Mouse (Mus musculus) frontal cortex, adult 2 months (tissue): ENCODE results near the gene Exd1. TPM values are rescaled to one million over a fixed set of nuclear protein-coding genes. Genes with fewer than 3 reads are reported as not detected.

Source experiments
- DNase-seq, 2 experiments: peaks; one replicate each; pipeline ENCODE4 v3.0.0; 2022; ENCODE audit warnings: low spot score in 1 of 2; ENCODE audit errors: extremely low spot score in 1 of 2
- polyA plus RNA-seq: library from polyadenylated mRNA; depleted of rRNA; stranded (reverse); fragments of >200 nt; gene quantifications from 2 replicates; pipeline ENCODE4 v1.2.3, GENCODE M21; 2012; rRNA removed

Exd1 gene
- polyA plus RNA-seq = 0.82 and 1.2 TPM in 2 replicates

DNA sequence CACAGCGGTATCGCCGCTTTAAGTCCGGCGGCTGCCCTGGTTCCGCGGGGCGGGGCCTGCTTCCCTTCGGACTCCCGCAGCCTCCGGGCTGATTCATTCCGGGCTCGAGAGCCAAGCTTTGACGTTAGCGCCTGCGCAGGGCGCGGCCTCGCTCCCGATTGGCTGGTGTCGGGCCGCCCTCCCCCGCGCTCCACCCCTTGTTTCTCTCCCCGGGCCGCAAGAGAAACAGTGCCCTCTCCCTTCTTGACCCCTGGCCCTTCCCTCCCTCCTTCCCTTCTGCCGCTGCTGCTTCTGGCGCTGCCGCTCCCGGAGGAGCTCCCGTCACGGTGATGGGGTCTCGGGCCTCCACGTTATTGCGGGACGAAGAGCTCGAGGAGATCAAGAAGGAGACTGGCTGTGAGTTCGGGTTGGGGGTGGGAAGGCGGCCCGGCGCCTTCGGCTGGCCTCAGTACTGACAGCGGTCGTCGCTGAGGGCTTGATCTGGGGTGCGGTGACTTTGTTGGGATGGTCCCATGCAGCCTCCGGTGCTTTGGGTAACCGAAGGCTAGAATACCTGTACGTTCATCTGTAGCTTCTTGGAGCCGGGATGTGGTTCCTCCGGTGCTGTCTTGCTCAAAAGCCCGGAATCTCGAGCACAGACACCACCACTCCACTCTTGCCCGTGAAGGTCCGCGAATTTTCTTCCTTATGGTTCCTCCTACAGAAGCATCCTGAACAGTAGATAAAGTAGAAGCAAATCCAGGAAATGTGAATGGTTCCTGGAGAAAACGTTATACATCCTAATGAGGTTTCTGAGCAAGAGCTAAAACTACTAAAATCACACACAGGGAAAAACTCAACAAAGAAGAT is at the start of gene Exd1, which contains the start of gene Chp1:
Exd1 (minus strand) TSS at position 106 of the 849 bp plus-strand sequence.
Chp1 (plus strand) TSS at position 176 of the 849 bp plus-strand sequence.
- DNase-seq = peak; percentile 96 to 99

DNA sequence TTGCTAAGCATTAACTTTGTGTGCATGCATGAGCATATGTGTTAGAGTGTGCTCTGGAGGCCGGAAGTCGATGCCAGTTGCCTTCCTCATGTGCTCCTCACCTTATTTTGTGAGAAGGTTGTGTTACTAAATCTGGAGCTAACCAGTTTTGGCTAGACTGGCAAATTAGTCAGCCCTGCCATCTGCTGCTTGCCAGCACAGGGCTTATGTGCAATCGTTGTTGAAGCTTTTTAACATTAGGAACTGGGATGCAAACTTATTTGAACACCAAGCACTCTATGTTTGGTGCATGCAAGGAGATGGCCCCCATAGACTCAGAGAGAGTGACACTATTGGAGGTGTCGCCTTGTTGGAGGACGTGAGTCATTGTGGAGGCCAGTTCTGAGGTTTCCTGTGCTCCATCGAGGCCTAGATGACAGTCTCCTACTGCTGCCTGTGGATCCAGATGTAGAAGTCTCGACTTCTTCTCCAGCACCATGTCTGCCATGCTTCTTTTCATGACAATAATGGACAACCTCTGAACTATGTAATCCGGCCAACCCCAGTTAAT is 49.4 kb upstream of the Exd1 start:
- DNase-seq = peak in 1 of 2 experiments; percentile 63

DNA sequence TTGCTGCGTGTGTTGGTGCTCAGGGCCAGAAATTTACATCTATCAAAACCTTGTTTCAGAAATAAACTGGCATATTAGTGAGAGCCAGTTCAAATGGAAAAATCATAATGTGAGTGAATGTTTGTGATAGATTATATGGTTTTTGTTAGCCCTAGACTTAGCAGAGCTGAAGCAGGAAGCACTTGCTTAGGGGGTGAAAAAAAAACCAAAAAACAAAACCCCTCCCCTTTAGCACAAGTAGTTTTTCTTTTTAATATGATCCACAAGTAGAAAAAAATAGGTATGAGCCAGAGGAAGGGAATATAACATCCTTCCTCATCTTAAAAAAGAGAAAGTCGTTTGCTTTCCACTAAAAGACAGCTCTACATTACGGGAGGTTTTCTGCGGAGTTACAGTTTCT is 47.9 kb upstream of the Exd1 start:
- no peak for DNase-seq

DNA sequence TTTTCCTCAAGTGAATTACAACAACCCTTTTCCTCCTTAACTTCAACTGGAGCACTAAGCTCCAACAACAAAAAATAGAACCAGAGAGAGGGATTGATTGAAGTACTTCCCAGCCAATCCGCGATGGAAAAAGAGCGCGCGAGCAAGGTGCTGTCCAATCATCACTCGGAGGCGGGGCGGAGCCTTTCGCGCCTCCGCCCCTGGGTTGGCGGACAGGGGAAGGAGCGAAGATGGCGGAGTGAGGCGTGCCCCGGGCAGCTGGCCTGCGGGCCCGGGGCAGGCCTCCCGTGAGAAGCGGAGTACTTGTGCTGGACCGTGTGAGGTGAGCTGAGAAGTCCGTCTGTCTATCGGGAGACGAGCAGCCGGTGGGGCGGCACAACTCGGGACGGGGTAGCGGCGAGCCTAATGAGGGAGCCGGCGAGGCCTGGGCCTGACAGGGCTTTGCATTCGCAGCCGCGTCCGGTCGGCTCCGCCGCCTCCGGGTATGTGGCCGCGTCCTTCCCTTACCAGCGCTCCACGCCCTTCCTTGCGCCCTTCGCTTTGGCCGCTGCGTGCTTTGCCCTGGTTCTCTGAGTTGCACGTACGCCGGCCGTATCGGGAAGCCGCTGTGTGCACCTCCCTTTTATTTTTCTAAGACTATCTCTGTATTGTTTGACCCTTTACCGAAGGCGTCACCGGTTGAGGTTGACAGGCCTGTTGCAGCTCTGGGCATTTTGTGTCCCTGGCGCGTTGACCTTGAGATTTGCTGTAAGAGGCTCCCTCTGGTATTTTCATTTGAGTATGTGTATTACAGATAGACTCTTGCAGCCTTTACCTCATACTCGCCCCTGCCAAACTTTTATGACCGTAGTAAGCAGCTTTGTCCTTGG is 46.9 kb upstream of the Exd1 start:
- peak; percentile 95 to 99 for DNase-seq

DNA sequence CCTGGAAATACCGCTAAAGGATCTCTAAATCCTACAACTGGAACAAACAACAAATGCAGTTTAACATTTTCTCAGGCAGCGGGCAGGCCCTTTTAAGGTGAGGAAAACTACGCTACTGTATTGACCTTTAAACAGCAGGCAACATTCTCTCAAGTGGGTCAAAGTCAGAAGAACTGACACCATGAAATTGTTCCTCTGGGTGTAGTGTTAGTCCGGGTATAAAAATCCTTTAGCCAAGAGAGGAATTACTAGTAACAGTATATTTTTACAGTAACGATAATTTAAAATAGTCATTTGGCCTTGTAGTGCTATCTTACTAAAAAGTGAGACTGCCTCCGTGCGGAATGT is 46.3 kb upstream of the Exd1 start:
- DNase-seq = no peak

DNA sequence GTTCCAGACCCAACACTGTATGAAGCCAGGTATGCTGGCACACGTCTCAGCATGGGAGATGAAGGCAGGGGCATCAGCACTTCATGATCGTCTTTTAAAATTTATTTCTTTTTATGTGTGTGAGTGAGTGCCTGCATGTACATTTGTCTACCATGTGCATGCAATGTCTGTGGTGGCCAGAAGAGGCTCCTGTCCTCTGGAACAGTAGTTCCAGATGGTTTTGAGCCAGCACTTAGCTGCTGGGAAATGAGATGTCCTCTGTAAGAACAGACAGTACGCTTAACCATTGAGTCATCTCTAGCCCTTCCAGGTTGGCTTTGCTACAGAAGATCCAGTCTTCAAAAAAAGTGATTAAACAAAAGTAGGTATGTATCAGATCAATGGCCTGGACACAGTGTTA is 43.8 kb upstream of the Exd1 start:
- no peak for DNase-seq

DNA sequence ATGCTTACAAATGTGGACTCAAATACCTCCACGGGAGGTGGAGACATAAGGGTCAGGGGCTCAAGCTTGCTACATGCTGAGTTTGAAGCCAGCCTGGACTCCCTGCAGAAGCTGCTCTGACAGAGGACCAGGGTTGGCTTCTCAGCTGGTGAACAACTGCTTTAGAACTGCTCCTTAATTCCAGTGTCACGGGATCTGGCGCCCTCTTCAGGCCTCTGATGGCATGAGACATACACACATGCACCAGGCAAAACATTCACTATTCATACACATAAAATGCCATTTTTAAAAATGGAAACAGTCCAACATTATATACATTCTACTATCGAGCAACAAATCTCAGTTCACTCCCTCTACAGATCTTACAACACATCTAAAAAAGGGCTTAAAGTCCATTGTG is 40.0 kb upstream of the Exd1 start:
- peak in 1 of 2 experiments; percentile 45 for DNase-seq

DNA sequence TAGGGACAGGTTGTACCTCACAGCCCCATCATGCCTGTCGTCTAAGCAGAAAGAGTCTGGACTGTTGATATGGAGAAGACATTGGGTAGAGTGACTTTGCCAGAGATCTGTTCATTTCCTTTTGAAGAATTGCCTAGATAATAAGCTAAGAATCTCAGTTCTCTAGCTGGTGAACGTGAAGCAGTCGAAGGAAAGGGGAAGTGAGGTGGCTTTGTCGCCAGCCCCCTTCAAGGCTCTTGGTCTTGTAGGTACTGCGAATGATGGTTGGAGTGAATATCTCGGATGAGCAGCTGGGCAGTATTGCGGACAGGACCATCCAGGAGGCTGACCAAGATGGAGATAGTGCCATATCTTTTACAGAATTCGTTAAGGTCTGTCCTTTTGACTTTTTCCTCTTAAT is 36.9 kb upstream of the Exd1 start:
- DNase-seq = no peak

DNA sequence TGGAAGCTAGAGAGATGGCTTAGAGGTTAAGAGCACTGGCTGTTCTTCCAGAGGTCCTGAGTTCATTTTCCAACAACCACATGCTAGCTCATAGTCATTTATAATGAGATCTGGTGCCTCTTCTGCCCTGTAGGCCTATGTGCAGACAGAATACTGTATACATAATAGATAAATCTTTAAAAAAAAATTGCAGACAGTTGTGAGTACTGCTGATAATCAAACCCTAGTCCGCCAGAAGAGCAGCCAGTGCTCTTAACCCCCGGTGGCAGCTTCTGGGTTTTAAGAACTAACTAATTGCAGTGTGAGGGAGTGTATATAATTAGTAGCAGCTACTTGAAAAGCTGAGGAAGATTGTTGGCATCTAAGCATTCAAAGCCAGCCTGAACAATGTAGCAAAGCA is 36.0 kb upstream of the Exd1 start:
- no peak for DNase-seq

DNA sequence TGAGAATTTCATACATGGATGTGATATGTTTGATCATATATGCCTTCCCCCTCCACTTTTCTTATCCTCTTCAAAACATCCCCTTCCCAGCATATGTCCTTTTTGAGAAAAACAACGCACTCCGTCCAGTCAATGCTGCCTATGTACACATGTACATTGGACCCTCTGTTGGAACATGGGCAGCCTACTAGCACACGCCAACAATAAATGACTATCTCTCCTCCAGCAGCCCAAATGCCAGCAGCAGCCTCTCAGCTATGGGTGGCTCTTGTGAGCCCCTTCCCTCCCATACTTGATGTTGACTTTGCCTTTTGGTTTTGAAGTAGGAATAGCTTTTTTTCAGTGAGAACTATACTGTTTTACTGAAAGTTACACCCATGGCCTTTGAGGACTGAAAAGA is 34.1 kb upstream of the Exd1 start:
- no peak for DNase-seq

DNA sequence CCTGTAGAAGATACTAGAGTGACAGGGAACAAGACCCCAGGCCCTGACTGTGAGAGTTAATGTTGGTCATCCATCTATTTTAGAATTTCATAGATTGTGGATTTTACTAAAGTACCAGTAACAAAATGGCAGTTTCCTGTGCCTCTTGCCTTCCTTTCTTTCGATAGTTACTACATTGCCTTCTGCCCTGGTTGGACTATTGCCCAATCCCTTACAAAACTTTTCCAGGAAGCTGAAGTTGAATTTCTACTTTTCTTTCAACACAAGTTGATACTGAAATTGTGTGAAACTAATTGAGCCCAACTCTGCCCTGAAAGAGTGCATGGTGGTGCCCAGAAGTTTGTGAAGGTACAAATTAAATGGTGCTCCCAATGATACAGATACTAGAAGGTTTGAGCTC is 25.0 kb upstream of the Exd1 start:
- no peak for DNase-seq

DNA sequence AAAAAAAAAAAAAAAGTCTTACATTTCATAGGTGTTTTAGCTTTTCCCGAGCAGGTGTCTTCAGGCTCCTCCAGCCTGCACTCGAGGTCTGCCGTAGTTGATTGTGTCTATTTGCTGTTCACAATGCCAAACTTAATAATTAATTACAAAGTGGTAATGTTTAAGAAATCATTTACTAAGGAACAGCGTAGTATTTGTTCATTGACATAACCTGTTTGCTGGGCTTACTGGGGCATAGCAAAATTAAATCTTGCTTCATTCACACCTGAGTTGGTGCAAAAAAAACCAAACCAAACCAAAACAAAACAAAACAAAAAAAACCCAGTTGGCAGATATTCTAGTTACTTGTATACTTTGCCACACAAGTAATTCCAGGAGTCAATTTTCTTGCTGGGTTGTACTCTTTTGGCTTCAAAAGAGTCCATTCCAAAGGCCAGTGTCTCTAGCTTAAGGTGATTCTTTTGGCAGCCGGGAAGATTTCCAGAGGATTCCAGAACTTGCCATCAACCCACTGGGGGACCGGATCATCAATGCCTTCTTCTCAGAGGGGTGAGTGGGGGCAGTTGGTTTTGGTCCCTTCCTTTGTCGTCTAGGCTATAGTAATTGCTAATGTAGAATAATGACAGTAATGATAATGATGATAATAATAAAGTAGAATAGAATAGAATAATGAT is 18.9 kb upstream of the Exd1 start:
- DNase-seq = no peak

DNA sequence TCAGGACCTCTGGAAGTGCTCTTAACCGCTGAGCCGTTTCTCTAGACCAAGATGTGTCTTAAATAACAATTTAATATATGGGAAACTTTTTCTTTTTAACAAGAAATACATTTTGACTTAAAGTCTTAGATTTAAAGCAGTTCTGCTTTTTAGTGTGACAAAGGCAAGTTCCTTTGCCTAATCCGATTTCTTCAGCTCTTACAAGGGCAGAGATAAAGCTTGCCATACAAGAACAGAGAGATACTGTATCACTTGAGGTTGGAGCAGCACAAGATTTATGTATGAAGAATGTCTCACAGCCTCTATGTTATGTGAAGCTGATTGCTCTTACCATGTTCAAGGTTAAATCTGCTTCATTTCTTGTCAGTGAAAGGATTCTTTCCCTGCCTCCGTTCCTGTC is 17.9 kb upstream of the Exd1 start:
- no peak for DNase-seq

DNA sequence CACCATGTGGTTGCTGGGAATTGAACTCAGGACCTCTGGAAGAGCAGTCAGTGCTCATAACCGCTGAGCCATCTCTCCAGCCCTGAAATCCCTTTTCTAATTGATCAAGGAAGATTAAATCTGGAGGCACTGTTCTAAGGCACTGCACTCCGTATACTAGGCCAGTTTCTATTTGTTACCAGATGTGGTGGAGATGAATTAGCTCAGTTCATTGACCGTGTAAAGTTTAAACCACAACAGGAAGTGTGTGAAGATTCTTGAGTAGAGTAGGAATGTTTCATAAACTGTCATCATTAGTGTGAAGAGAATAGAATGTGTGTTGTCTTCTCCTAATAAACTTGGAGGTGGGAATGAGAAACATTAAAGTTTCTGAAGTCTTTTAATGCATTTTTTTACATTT is 14.4 kb upstream of the Exd1 start:
- DNase-seq = no peak

DNA sequence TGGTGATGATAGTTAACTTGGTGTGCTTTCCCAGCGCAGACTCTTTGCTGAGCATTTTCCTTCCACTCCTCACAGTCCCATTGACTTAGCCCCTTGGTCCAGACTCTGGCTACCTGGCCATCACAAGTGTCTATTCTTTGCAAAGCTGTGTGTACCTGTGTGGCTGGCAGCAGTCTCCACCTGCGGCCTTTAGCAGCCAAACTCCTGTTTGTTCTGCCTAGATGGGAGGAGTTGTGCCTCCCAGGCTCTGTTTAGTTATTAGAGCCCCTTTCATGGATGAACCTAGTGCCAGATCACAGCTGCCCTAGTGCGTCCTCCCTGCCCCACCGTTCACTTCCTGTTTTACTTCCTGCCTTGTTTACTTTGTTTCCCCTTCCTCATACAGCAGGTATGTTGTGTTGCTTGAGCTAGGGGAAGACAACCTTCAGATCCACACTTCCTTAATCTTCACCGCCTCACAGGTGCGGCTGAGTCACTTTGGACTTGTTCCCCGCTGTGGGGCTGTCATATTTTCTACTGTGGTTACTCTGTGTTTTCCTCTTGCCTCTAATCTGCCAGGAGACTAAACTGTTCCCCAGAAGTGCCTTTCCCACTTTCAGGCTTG is 11.4 kb upstream of the Exd1 start:
- DNase-seq = no peak

DNA sequence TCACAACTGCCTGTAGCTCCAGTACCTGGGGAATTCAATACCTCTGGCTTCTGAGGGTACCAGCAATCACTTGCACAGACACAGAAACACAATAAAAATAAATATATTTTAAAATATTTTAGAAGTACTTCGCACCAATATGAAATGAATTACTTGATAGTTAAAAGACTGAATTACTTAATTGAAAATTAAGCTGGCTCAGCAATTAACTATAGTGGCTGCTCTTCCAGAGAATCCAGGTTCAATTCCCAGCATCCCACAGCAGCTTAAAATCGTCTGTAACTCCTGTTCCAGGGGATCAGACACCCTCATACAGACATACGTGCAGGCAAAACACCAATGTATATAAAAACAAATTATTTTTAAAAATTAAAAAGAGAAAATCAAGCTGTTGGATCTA is 10.6 kb upstream of the Exd1 start:
- DNase-seq = no peak

DNA sequence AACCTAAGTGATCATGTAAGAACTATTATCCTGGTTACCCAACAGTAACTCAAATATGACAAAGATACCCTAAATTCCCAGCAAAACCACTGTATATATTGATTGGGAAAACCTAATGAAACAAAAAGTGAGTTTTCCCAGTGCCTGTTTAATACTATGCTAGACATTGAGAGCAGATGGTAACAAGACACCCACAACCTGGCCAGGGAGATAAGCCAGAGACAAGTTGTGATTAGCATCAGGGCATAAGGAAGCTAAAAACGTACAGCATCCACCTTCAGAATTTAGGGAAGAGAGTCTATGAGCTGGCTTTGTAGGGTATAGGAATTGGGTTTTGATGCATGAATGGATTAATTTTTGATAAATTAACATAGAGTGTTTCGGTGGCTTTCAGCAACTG is 2.3 kb upstream of the Exd1 start:
- peak in 1 of 2 experiments; percentile 28 for DNase-seq

DNA sequence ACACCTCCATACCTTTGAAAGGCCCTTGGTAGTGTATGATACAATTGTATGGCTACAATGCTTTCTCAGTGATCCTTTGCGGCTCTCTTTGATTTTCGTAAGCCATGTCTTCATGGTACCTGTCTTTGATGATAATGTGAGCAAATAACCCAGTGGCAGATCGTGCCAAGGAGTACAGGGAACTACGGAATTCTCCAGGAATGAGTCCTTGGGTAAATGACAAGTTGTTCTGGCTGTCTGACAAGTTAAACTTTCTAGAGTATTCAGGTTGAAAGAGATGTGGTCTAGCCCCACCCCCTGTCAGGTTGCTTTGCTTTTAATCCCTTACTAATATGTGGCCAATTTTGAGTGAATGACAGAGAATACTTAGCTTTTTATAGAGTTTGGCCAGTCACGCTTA is 1.3 kb upstream of the Exd1 start:
- no peak for DNase-seq

DNA sequence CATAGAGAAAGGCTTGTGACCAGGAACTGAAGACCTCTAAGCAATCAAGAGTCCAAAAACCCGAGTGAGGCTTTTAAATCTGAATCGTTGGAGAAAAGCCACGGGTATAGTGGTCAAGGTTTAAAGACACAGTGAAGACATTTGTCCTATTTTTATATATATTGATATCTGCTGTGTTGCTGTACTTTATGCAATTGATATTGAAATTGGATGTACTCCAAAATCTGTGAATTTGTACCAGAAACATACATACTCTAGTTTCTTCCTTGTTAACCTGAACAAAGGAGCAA is 889 bp upstream of the Exd1 start:
- DNase-seq = no peak

DNA sequence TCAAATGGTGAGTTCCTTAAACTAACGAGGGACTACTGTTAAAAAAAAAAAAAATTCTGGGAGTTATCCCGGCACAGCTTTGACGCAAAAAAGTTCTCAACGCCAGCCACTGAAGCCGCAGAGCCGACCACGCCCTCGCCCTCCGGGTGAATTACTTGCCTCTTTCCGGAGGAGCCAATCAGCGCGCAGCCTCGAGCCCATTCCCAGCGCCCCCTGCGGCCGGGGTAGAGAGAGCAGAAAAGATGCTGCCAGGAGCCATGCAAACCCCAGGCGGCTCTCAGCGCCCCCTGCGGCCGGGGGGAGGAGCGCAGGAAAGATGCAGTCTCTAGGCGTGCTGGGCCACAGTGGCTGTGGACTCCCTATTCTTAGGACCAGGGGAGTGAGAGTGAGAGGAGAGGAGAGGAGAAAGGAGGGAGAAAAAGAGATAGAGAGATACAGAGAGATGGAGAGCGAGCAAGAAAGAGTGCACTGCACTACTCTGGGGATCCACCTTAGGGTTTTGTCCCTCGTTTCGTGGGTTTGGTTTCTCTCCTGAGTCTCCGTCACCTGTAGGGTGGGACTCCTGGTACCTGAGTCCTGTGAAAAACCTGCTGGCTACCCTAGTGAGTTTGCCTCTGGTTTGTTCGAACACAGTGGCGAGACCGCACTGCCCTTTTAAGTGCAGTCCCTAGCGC is 442 bp downstream of the Exd1 start:
- peak; percentile 55 to 85 for DNase-seq
